In genomic region chr8:79104634-79105033, GRCm38 (mm10) we compare ENCODE assay signal across 14 mouse cellular contexts.
DNase-seq lines count a peak whose midpoint lies in the region; ATAC-seq lines count a peak whose summit lies in the region.
"Had no signal": no experiment of that assay in that cellular context is flagged by ENCODE, and none has a peak within 500 bp of the region (broad histone marks: within the 10 kb centered on the region; RNA-seq: fewer than 3 reads in every experiment).

No protein-coding gene starts in this region.

- no peaks in the 10 kb centered on the region for H3K27me3 ChIP-seq in forebrain, embryonic 10.5 days (ENCODE audit: poor library complexity, severe bottlenecking)
- no peaks in the 10 kb centered on the region for H3K27me3 ChIP-seq in forebrain, embryonic 11.5 days (ENCODE audit: control insufficient read depth, insufficient read depth, low read length)
- H3K27me3 ChIP-seq in embryonic facial prominence, embryonic 13.5 days: no peaks in the 10 kb centered on the region
- H3K27me3 ChIP-seq in limb, embryonic 13.5 days: no peaks in the 10 kb centered on the region
- H3K27me3 ChIP-seq: hindbrain, embryonic 13.5 days had no signal

- peaks cover 6% of the 10 kb centered on the region; the same call in 1 of the 2 replicates for H3K4me1 ChIP-seq in forebrain, embryonic 10.5 days
- no peaks in the 10 kb centered on the region for H3K4me1 ChIP-seq in forebrain, embryonic 11.5 days (replicated peaks; ENCODE audit: control insufficient read depth, insufficient read depth, low read length)
- peaks cover 45% of the 10 kb centered on the region for H3K4me1 ChIP-seq in embryonic facial prominence, embryonic 13.5 days
- H3K4me1 ChIP-seq in limb, embryonic 13.5 days: peaks cover 50% of the 10 kb centered on the region

- H3K4me3 ChIP-seq in forebrain, embryonic 10.5 days: no peak overlapping the region
- no peak overlapping the region for H3K4me3 ChIP-seq in forebrain, embryonic 11.5 days (ENCODE audit: low read depth, low read length)
- H3K4me3 ChIP-seq in embryonic facial prominence, embryonic 13.5 days: no peak overlapping the region
- H3K4me3 ChIP-seq in limb, embryonic 13.5 days: no peak overlapping the region
- H3K4me3 ChIP-seq: hindbrain, embryonic 13.5 days; layer of hippocampus, adult 2 months had no signal

- H3K36me3 ChIP-seq in forebrain, embryonic 10.5 days (replicated peaks): peaks cover 79% of the 10 kb centered on the region
- H3K36me3 ChIP-seq in forebrain, embryonic 11.5 days (ENCODE audit: control insufficient read depth, insufficient read depth, low read length): no peaks in the 10 kb centered on the region
- H3K36me3 ChIP-seq in embryonic facial prominence, embryonic 13.5 days: peaks cover 12% of the 10 kb centered on the region
- peaks cover 13% of the 10 kb centered on the region for H3K36me3 ChIP-seq in limb, embryonic 13.5 days

- no peak for DNase-seq in forebrain, embryonic 10.5 days (ENCODE audit: extremely low spot score, low spot score)
- DNase-seq in forebrain, embryonic 11.5 days (ENCODE audit: low spot score): no peak
- DNase-seq in kidney, adult 9 months: peak; percentile 36
- no peak for DNase-seq in kidney, adult 11 months
- no peak for DNase-seq in spleen, postnatal 14 days (ENCODE audit: low spot score in 2 of 2)
- DNase-seq in gastrocnemius, postnatal 36 days: no peak
- DNase-seq: cerebellum, adult 18-20 months; lung, postnatal 36 days; thymus, adult 2 months had no signal

- no peak for ATAC-seq in forebrain, embryonic 11.5 days (replicated peaks; ENCODE audit: low FRiP score)
- ATAC-seq in embryonic facial prominence, embryonic 13.5 days (ENCODE audit: insufficient number of reproducible peaks, insufficient read depth, low FRiP score, low TSS enrichment, low read depth): no peak
- ATAC-seq in limb, embryonic 13.5 days (ENCODE audit: low FRiP score, low read depth): no peak
- ATAC-seq: midbrain, embryonic 16.5 days had no signal

- intact Hi-C loops in gastrocnemius, postnatal 36 days (cut with DNase I): no loop called here

- WGBS in forebrain, embryonic 10.5 days: 89% methylated on average over 9 of the region's 9 CpGs
- WGBS in forebrain, embryonic 11.5 days: 90% methylated on average over 9 of the region's 9 CpGs
- 73% methylated on average over 9 of the region's 9 CpGs for WGBS in embryonic facial prominence, embryonic 13.5 days
- 60% methylated on average over 9 of the region's 9 CpGs for WGBS in limb, embryonic 13.5 days

- H3K4me2 ChIP-seq in forebrain, embryonic 11.5 days (ENCODE audit: low read depth, low read length, severe bottlenecking): no peak overlapping the region
- H3K4me2 ChIP-seq in embryonic facial prominence, embryonic 13.5 days: no peak overlapping the region
- H3K4me2 ChIP-seq in limb, embryonic 13.5 days (replicated peaks): peak overlapping the region; percentile 11; the same call in 1 of the 2 replicates
- H3K4me2 ChIP-seq: hindbrain, embryonic 13.5 days had no signal

- H3K27ac ChIP-seq in forebrain, embryonic 10.5 days: 0 out of 2 replicates have a peak overlapping the region, but pooled peaks have one; percentile 5
- no peak overlapping the region for H3K27ac ChIP-seq in forebrain, embryonic 11.5 days (ENCODE audit: low read depth, low read length)
- peak overlapping the region; percentile 82 for H3K27ac ChIP-seq in embryonic facial prominence, embryonic 13.5 days
- peak overlapping the region; percentile 80 for H3K27ac ChIP-seq in limb, embryonic 13.5 days
- H3K27ac ChIP-seq: hindbrain, embryonic 13.5 days; layer of hippocampus, adult 2 months had no signal

- no peaks in the 10 kb centered on the region for H3K9me3 ChIP-seq in forebrain, embryonic 10.5 days
- no peaks in the 10 kb centered on the region for H3K9me3 ChIP-seq in forebrain, embryonic 11.5 days (ENCODE audit: control insufficient read depth, low read length)
- no peaks in the 10 kb centered on the region for H3K9me3 ChIP-seq in embryonic facial prominence, embryonic 13.5 days
- H3K9me3 ChIP-seq in limb, embryonic 13.5 days: no peaks in the 10 kb centered on the region
- H3K9me3 ChIP-seq: hindbrain, embryonic 13.5 days had no signal

- no peak overlapping the region for H3K9ac ChIP-seq in forebrain, embryonic 11.5 days (ENCODE audit: low read length)
- H3K9ac ChIP-seq in embryonic facial prominence, embryonic 13.5 days: peak overlapping the region; percentile 32; the same call in 1 of the 2 replicates
- 0 out of 2 replicates have a peak overlapping the region, but pooled peaks have one; percentile 5 for H3K9ac ChIP-seq in limb, embryonic 13.5 days
- H3K9ac ChIP-seq: hindbrain, embryonic 13.5 days had no signal
